Mouse (Mus musculus): Measurements from ENCODE around the gene Olfr203.
"Not testable (repeated sequence)": the region's sequence is repeated elsewhere in the genome, so short reads cannot be mapped to it uniquely, and the experiment has no call there.

Gene Olfr203

GRCm38 (mm10) chr16:59298581-59298980 is at the start of gene Olfr203:
Gene Olfr203 (plus strand): TSS chr16:59298881.
- no peak for DNase-seq

GRCm38 (mm10) chr16:59249684-59250083 is 49.0 kb upstream of the Olfr203 start:
- DNase-seq: no peak

- not testable (repeated sequence) for DNase-seq
Measured at GRCm38 (mm10) chr16:59269097-59269496, 29.6 kb upstream of the Olfr203 start.

- DNase-seq: not testable (repeated sequence)
Measured at GRCm38 (mm10) chr16:59272532-59272931, 26.1 kb upstream of the Olfr203 start, which contains the start of gene Olfr201. Gene Olfr201 (minus strand): TSS chr16:59272632.

GRCm38 (mm10) chr16:59280542-59280941 is 18.1 kb upstream of the Olfr203 start:
- DNase-seq: no peak

- no peak for DNase-seq
Measured at GRCm38 (mm10) chr16:59283476-59283875, 15.2 kb upstream of the Olfr203 start.

- no peak for DNase-seq
Measured at GRCm38 (mm10) chr16:59286693-59287092, 12.0 kb upstream of the Olfr203 start, which contains the start of gene Olfr202. Gene Olfr202 (minus strand): TSS chr16:59286793.

- DNase-seq: not testable (repeated sequence)
Measured at GRCm38 (mm10) chr16:59287576-59287975, 11.1 kb upstream of the Olfr203 start.

GRCm38 (mm10) chr16:59318148-59318547 is 19.5 kb downstream of the Olfr203 start, which contains the start of gene Olfr204:
Gene Olfr204 (minus strand): TSS chr16:59318248.
- DNase-seq: no peak

- DNase-seq: not testable (repeated sequence)
Measured at GRCm38 (mm10) chr16:59323262-59323661, 24.6 kb downstream of the Olfr203 start.

- no peak for DNase-seq
Measured at GRCm38 (mm10) chr16:59331038-59331437, 32.4 kb downstream of the Olfr203 start, which contains the start of gene Olfr205. Gene Olfr205 (minus strand): TSS chr16:59331138.

GRCm38 (mm10) chr16:59349146-59349545 is 50.5 kb downstream of the Olfr203 start, which contains the start of gene Olfr206:
Gene Olfr206 (minus strand): TSS chr16:59349246.
- DNase-seq: no peak

Data from thymus, postnatal 4 days (tissue).